Mouse (Mus musculus) liver, postnatal 0 days (tissue): Measurements from ENCODE around the gene Rhobtb3.

ENCODE experiments used
- CTCF ChIP-seq: sonication (generic); IDR thresholded peaks from 2 replicates; pipeline ENCODE4 v1.5.1; 2016; ENCODE audit warnings: antibody characterized with exemption, low read depth
- EP300 ChIP-seq: IDR thresholded peaks from 2 replicates; pipeline ENCODE4 v1.6.1; 2016; ENCODE audit warnings: antibody characterized with exemption, low read depth, mild to moderate bottlenecking

DNA sequence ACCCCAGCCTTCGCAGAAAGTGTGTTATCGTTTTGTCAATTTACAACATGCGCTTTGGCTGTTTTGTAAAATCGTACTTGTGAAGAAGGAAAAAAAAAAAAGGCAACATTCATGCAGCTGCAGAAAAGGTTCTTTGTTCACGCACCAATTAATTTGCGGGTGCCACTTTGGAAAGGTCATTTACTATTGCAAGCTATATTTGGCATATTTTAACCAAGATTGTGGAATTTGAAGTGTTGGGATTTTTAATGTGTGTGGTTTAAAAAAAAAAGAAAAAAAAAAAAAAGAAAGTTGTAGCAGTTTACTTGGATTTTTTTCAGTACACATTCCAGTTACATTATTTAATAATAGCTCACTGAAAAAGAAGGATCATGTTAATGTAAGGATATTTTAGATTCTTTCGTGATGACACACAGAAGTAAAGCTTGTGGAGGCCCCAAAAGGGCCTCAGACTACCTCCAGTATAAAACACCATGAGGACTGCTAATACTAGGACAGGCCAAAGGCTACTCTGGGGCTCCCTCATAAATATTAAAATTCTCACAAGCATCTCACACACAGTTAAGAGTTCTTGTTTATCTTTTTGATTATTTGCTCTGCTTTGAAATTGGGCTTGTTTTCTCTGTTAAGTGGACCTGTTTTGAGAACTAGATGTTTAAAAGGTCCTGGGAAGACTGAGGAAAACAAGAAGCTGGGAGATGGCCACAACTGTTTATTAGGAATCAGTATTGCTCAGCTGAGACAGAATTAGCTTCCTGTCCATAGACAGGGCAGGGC lies 507 bp upstream of the Rhobtb3 start:
- TF ChIP-seq CTCF (no peak), EP300 (no peak)
